Mouse (Mus musculus) forebrain, embryonic 16.5 days (tissue): ENCODE results near the gene Celf2. TPM values are rescaled to one million over a fixed set of nuclear protein-coding genes. Genes with fewer than 3 reads are reported as not detected.

Experiments
- ATAC-seq: fragments of 200-750 bp; cut with Nextera tagmentation; 2 replicates; pipeline ENCODE4 v1.8.0; 2017; ENCODE audit warnings: mild to moderate bottlenecking, moderate library complexity
- H3K27ac ChIP-seq: fragments of 300-500 bp; sonication (generic); 2 replicates; pipeline ENCODE4 v1.5.1; 2014; ENCODE audit warnings: low read length, control low read depth
- H3K27me3 ChIP-seq: fragments of 300-500 bp; sonication (generic); replicated peaks from 2 replicates; pipeline ENCODE4 v1.6.1; 2014; ENCODE audit warnings: low read length; ENCODE audit not compliant: control insufficient read depth, insufficient read depth
- H3K36me3 ChIP-seq: fragments of 300-500 bp; sonication (generic); 2 replicates; pipeline ENCODE4 v1.6.1; 2014; ENCODE audit not compliant: control insufficient read depth, insufficient read depth
- H3K4me1 ChIP-seq: fragments of 300-500 bp; sonication (generic); replicated peaks from 2 replicates; pipeline ENCODE4 v1.6.1; 2014; ENCODE audit warnings: low read length; ENCODE audit not compliant: control insufficient read depth, insufficient read depth
- H3K4me2 ChIP-seq: fragments of 300-500 bp; sonication (generic); 2 replicates; pipeline ENCODE4 v1.6.1; 2014; ENCODE audit warnings: mild to moderate bottlenecking, low read length, control low read depth
- H3K4me3 ChIP-seq: fragments of 300-500 bp; sonication (generic); replicated peaks from 2 replicates; pipeline ENCODE4 v1.5.1; 2014; ENCODE audit warnings: mild to moderate bottlenecking, low read length, control low read depth
- H3K9ac ChIP-seq: fragments of 300-500 bp; sonication (generic); replicated peaks from 2 replicates; pipeline ENCODE4 v1.6.1; 2014; ENCODE audit warnings: low read depth, low read length, control low read depth
- H3K9me3 ChIP-seq: fragments of 300-500 bp; sonication (generic); 2 replicates; pipeline ENCODE4 v1.6.1; 2016; ENCODE audit warnings: low read length; ENCODE audit not compliant: control insufficient read depth
- WGBS: fragments of 180-500 bp; shearing (Covaris S2); extraction: QIAGEN DNeasy Blood & Tissue Kit; methylation state at CpG from one replicate; pipeline ENCODE4 v1.1.7; 2014; 5-methylcytosine and 5-hydroxymethylcytosine counted together
- polyA plus RNA-seq: library from polyadenylated mRNA; unstranded; fragments of >200 nt; fragmentation: Nextera tagmentation; extraction: Ambion mirVana; gene quantifications from 2 replicates; pipeline ENCODE4 v1.2.1, GENCODE M21; 2015

The Celf2 gene
- polyA plus RNA-seq, 1 experiment from 2014 or later = 348 TPM

DNA sequence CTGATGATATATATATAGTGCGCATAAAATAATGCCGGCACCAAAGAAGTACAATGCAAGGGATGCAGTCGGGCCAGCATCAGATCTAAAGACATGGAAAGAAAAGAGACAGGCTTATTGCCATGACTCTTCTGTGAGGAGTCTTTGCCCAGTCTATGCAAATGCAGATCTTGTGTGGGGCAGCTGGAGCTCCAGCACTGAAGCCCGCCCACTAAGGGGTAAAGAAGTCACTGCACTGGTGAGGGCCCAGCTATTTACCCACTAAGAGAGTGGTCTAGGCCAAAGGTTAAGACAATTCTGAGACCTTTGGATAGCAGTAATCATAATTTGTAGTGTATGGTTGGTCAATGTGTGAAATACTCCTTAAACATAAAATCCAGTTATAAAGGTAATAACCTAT, 643.6 kb downstream of the Celf2 start:
- no peaks in the 10 kb centered on the region for H3K27me3 ChIP-seq
- peak overlapping the region; percentile 61 for H3K27ac ChIP-seq
- H3K4me2 ChIP-seq = peak overlapping the region; percentile 44
- peaks cover 35% of the 10 kb centered on the region for H3K4me1 ChIP-seq
- H3K9ac ChIP-seq = no peak overlapping the region
- H3K36me3 ChIP-seq = no peaks in the 10 kb centered on the region; the same call in 1 of the 2 replicates
- ATAC-seq = no peak
- 75% methylated on average over 4 of the region's 4 CpGs for WGBS
- no peak overlapping the region for H3K4me3 ChIP-seq
- no peaks in the 10 kb centered on the region for H3K9me3 ChIP-seq

GRCm38 (mm10) chr2:6850102-6850644, 659.2 kb downstream of the Celf2 start:
- no peak overlapping the region for H3K4me2 ChIP-seq
- H3K4me3 ChIP-seq = no peak overlapping the region
- 17% methylated on average over 2 of the region's 2 CpGs for WGBS
- ATAC-seq = peak; percentile 32; the same call in 1 of the 2 replicates
- no peaks in the 10 kb centered on the region for H3K27me3 ChIP-seq
- no peaks in the 10 kb centered on the region for H3K9me3 ChIP-seq
- no peak overlapping the region for H3K9ac ChIP-seq
- peaks cover 17% of the 10 kb centered on the region for H3K4me1 ChIP-seq
- no peaks in the 10 kb centered on the region for H3K36me3 ChIP-seq
- 0 out of 2 replicates have a peak overlapping the region, but pooled peaks have one; percentile 15 for H3K27ac ChIP-seq

DNA sequence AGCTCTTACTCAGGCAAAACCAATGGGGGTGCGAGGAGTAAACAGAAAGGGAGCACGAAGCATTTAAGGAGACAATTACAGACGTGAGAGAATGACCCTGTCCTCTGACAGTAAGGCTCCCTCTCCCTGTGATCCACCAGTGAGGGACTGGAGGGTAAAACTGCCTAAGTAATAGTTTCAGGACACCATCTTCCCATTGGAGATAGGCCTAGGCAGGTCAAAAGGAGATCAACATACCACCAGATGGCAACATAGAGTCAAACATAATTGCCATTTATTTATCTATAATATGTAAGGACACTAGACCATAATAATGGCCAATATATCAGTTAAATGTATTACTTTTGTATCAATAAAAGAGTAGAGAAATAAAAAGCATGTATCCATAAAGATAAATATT, 660.0 kb downstream of the Celf2 start:
- Histone ChIP-seq H3K9ac (no peak overlapping the region), H3K4me1 (peaks cover 11% of the 10 kb centered on the region), H3K36me3 (no peaks in the 10 kb centered on the region), H3K27me3 (no peaks in the 10 kb centered on the region), H3K4me3 (no peak overlapping the region), H3K4me2 (no peak overlapping the region; the same call in 1 of the 2 replicates), H3K27ac (no peak overlapping the region), H3K9me3 (no peaks in the 10 kb centered on the region)
- peak; percentile 43 for ATAC-seq
- 49% methylated on average over 3 of the region's 3 CpGs for WGBS

GRCm38 (mm10) chr2:6830021-6830420, 679.3 kb downstream of the Celf2 start:
- H3K9ac ChIP-seq = no peak overlapping the region
- H3K27me3 ChIP-seq = no peaks in the 10 kb centered on the region
- no peak overlapping the region for H3K4me3 ChIP-seq
- no peaks in the 10 kb centered on the region for H3K36me3 ChIP-seq
- no peak overlapping the region for H3K27ac ChIP-seq
- no peak for ATAC-seq
- H3K4me2 ChIP-seq = no peak overlapping the region
- 86% methylated on average over 6 of the region's 6 CpGs for WGBS
- no peaks in the 10 kb centered on the region for H3K9me3 ChIP-seq
- peaks cover 40% of the 10 kb centered on the region for H3K4me1 ChIP-seq

DNA sequence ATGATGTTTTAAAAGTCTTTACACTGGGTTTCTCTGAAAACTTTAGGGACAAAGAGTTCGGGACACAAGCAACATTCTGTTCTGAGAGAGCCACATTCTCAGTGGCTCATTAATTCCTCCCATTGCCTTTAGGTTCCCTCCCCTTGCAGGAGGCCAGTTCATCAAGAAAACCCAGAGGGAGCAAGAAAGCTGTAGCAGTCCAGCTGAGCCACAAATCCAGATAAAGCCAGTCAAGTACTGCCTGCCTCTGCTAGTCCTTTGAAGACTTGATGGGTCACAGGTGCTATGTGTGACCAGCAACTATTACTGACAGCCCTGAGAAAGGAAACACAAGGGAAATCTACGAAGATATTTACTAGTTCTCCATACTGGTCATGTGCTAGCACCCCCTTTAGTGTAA, 681.8 kb downstream of the Celf2 start:
- 26% methylated on average over 2 of the region's 2 CpGs for WGBS
- Histone ChIP-seq H3K27ac (no peak overlapping the region), H3K9me3 (no peaks in the 10 kb centered on the region), H3K4me2 (no peak overlapping the region), H3K36me3 (no peaks in the 10 kb centered on the region), H3K9ac (no peak overlapping the region), H3K4me1 (peaks cover 40% of the 10 kb centered on the region), H3K27me3 (no peaks in the 10 kb centered on the region), H3K4me3 (no peak overlapping the region)
- ATAC-seq = no peak

DNA sequence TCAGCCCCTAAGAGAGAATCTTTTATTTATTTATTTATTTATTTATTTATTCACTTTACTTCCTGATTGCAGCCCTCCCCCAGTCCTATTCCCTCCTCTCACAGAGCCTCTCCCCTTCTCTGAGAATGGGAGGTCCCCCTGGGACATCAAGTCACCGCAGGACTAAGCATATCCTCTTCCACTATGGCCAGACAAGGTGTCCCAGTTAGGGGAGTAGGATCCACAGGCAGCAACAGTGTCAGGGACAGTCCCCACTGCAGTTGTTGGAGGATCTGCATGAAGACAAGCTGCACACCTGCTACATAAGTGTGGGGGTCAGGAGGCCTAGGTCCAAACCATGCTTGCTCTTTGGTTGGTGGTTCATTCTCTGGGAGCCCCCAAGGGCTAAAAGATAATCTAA, 686.3 kb downstream of the Celf2 start:
- Histone ChIP-seq H3K4me3 (no peak overlapping the region), H3K9ac (no peak overlapping the region), H3K27ac (no peak overlapping the region), H3K9me3 (no peaks in the 10 kb centered on the region), H3K4me1 (peaks cover 30% of the 10 kb centered on the region), H3K4me2 (no peak overlapping the region), H3K27me3 (no peaks in the 10 kb centered on the region), H3K36me3 (no peaks in the 10 kb centered on the region)
- ATAC-seq = 0 out of 2 replicates have a peak, but pooled peaks have one; percentile 25
- 93% methylated on average over 1 of the region's 1 CpGs for WGBS

GRCm38 (mm10) chr2:6821593-6821992, 687.8 kb downstream of the Celf2 start:
- ATAC-seq = no peak

DNA sequence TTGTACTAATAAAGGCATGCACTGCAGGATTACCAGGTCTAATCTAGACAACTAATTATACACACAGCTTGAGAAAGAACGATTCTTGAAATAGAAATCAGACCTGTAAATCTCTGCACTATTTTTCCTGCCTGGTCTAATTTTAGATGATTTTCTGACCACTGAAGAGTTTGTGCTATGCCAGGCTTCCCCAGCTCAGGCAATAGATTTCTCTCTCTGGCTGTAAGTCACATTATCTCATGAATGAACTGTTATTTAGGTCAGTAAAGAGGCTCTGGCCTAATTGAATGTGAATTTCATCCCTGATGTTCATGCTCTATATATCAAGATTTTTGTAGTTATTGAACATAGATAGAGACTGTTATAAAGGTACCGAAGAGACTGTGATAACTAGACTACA, 694.1 kb downstream of the Celf2 start:
- no peak overlapping the region for H3K4me2 ChIP-seq
- WGBS = 71% methylated on average over 2 of the region's 2 CpGs
- peaks cover 12% of the 10 kb centered on the region for H3K4me1 ChIP-seq
- no peak overlapping the region for H3K27ac ChIP-seq
- no peak for ATAC-seq
- H3K9me3 ChIP-seq = no peaks in the 10 kb centered on the region
- no peaks in the 10 kb centered on the region for H3K27me3 ChIP-seq
- H3K4me3 ChIP-seq = no peak overlapping the region
- H3K36me3 ChIP-seq = no peaks in the 10 kb centered on the region
- H3K9ac ChIP-seq = no peak overlapping the region

More at GRCm38 (mm10) chr2:6821593-6821992, 687.8 kb downstream of the Celf2 start:
- Histone ChIP-seq H3K27me3 (no peaks in the 10 kb centered on the region), H3K36me3 (no peaks in the 10 kb centered on the region), H3K9me3 (no peaks in the 10 kb centered on the region), H3K4me3 (no peak overlapping the region), H3K4me1 (peaks cover 24% of the 10 kb centered on the region), H3K27ac (no peak overlapping the region; the same call in 1 of the 2 replicates), H3K4me2 (no peak overlapping the region), H3K9ac (no peak overlapping the region)
- 62% methylated on average over 2 of the region's 2 CpGs for WGBS

DNA sequence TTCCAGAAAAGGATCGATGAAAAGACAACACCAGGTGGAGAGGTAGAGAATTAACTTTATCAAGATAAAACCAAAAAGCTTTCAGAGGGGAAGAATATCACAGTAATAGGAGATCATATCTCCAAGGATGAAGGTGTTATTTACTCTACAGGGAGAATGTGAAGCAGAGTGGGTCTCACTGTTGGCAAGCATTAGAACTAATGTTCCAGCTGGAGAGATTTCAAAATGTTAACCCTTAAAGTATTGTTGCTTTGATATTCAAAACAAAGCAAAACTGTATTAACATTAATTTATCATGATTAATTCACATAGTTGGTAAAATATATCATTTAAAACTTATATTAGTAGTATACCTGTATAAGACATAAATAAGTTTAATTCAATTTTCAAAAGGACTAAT, 700.6 kb downstream of the Celf2 start:
- WGBS = 72% methylated on average over 1 of the region's 1 CpGs
- H3K4me2 ChIP-seq = no peak overlapping the region
- no peak overlapping the region for H3K27ac ChIP-seq
- ATAC-seq = no peak
- no peak overlapping the region for H3K9ac ChIP-seq
- H3K4me3 ChIP-seq = no peak overlapping the region
- H3K4me1 ChIP-seq = peaks cover 5% of the 10 kb centered on the region; the same call in 1 of the 2 replicates
- H3K27me3 ChIP-seq = no peaks in the 10 kb centered on the region
- no peaks in the 10 kb centered on the region for H3K36me3 ChIP-seq
- no peaks in the 10 kb centered on the region for H3K9me3 ChIP-seq

DNA sequence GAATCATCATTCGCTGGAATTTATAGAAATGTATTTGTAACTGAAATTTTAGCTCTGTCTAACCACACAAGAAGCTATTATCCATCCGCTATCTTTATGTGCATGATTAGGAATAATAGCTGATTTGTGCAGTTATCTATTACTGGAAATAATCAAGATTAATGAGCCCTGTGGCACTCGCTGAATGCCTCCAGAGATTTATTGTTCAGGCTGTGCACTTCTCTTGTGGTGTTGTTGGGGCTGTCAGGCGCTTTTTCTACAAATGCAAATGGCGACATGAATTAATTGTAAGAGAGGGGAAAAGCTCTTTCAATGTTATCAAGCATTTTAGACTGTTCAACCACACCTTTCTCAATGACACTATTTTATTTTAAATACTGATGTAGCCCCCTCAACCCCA, 712.6 kb downstream of the Celf2 start:
- no peak overlapping the region for H3K4me2 ChIP-seq
- H3K9me3 ChIP-seq = no peaks in the 10 kb centered on the region
- H3K4me1 ChIP-seq = peaks cover 32% of the 10 kb centered on the region
- no peak overlapping the region for H3K9ac ChIP-seq
- peaks cover 2% of the 10 kb centered on the region; the same call in 1 of the 2 replicates for H3K36me3 ChIP-seq
- no peak overlapping the region for H3K27ac ChIP-seq
- no peak overlapping the region for H3K4me3 ChIP-seq
- ATAC-seq = no peak
- no peaks in the 10 kb centered on the region for H3K27me3 ChIP-seq
- WGBS = 31% methylated on average over 5 of the region's 5 CpGs
